Mouse (Mus musculus) large intestine, adult 2 months (tissue): ENCODE results near the gene Suclg1. TPM values are rescaled to one million over a fixed set of nuclear protein-coding genes. Genes with fewer than 3 reads are reported as not detected.

Experiments
- DNase-seq: peaks from one replicate; pipeline ENCODE4 v3.0.0-alpha.2; 2012; ENCODE audit warnings: low read depth, low spot score
- WGBS: fragments of 180-500 bp; shearing (Covaris S2); methylation state at CpG from one replicate; pipeline ENCODE4 v1.1.7; 2018; 5-methylcytosine and 5-hydroxymethylcytosine counted together
- polyA plus RNA-seq: library from polyadenylated mRNA; depleted of rRNA; stranded (reverse); fragments of >200 nt; gene quantifications from 2 replicates; pipeline ENCODE4 v1.2.3, GENCODE M21; 2012

Suclg1 gene
- polyA plus RNA-seq, 1 experiment: 183 TPM

GRCm38 (mm10) chr6:73247452-73247851, 730 bp upstream of the Suclg1 start:
- DNase-seq: no peak
- WGBS: 51% methylated on average over 4 of the region's 4 CpGs

- WGBS: 1% methylated on average over 12 of the region's 12 CpGs
- no peak for DNase-seq
Measured at GRCm38 (mm10) chr6:73249049-73249422, 854 bp downstream of the Suclg1 start.

GRCm38 (mm10) chr6:73249851-73250250, 1.7 kb downstream of the Suclg1 start:
- WGBS: 22% methylated on average over 4 of the region's 4 CpGs

GRCm38 (mm10) chr6:73251336-73251735, 3.2 kb downstream of the Suclg1 start:
- WGBS: 36% methylated on average over 11 of the region's 11 CpGs
- no peak for DNase-seq

More at GRCm38 (mm10) chr6:73249851-73250250, 1.7 kb downstream of the Suclg1 start:
- DNase-seq: no peak

- no peak for DNase-seq
Measured at GRCm38 (mm10) chr6:73252396-73252795, 4.2 kb downstream of the Suclg1 start.

- 61% methylated on average over 2 of the region's 2 CpGs for WGBS
- DNase-seq: no peak
Measured at GRCm38 (mm10) chr6:73253006-73253405, 4.8 kb downstream of the Suclg1 start.

- 24% methylated on average over 4 of the region's 4 CpGs for WGBS
- no peak for DNase-seq
Measured at GRCm38 (mm10) chr6:73253584-73253983, 5.4 kb downstream of the Suclg1 start.

- no peak for DNase-seq
- WGBS: 20% methylated on average over 9 of the region's 9 CpGs
Measured at GRCm38 (mm10) chr6:73254307-73255228, 6.4 kb downstream of the Suclg1 start.

- no peak for DNase-seq
- 56% methylated on average over 7 of the region's 7 CpGs for WGBS
Measured at GRCm38 (mm10) chr6:73257068-73257467, 8.9 kb downstream of the Suclg1 start.

GRCm38 (mm10) chr6:73260110-73260509, 11.9 kb downstream of the Suclg1 start:
- no peak for DNase-seq
- 62% methylated on average over 6 of the region's 6 CpGs for WGBS

GRCm38 (mm10) chr6:73264801-73265200, 16.6 kb downstream of the Suclg1 start:
- WGBS: 83% methylated on average over 2 of the region's 2 CpGs
- DNase-seq: no peak

GRCm38 (mm10) chr6:73267738-73268311, 19.6 kb downstream of the Suclg1 start:
- no peak for DNase-seq
- WGBS: 96% methylated on average over 8 of the region's 8 CpGs

- 93% methylated on average over 3 of the region's 3 CpGs for WGBS
- no peak for DNase-seq
Measured at GRCm38 (mm10) chr6:73269374-73269773, 21.2 kb downstream of the Suclg1 start.

- DNase-seq: no peak
- WGBS: 91% methylated on average over 3 of the region's 3 CpGs
Measured at GRCm38 (mm10) chr6:73271546-73272091, 23.4 kb downstream of the Suclg1 start.

GRCm38 (mm10) chr6:73275002-73275401, 26.8 kb downstream of the Suclg1 start:
- DNase-seq: no peak
- 79% methylated on average over 5 of the region's 5 CpGs for WGBS

- DNase-seq: no peak
- 40% methylated on average over 8 of the region's 8 CpGs for WGBS
Measured at GRCm38 (mm10) chr6:73279681-73280080, 31.5 kb downstream of the Suclg1 start.

- WGBS: 58% methylated on average over 9 of the region's 9 CpGs
- no peak for DNase-seq
Measured at GRCm38 (mm10) chr6:73280546-73281115, 32.4 kb downstream of the Suclg1 start.

GRCm38 (mm10) chr6:73286326-73286725, 38.1 kb downstream of the Suclg1 start:
- WGBS: 94% methylated on average over 2 of the region's 2 CpGs
- DNase-seq: no peak

- 56% methylated on average over 6 of the region's 6 CpGs for WGBS
- DNase-seq: no peak
Measured at GRCm38 (mm10) chr6:73306837-73307236, 58.7 kb downstream of the Suclg1 start.

- DNase-seq: no peak
- WGBS: 72% methylated on average over 10 of the region's 10 CpGs
Measured at GRCm38 (mm10) chr6:73308685-73309520, 60.7 kb downstream of the Suclg1 start.
